Mouse (Mus musculus): Measurements from ENCODE around the gene Gm7942. TPM values are rescaled to one million over a fixed set of nuclear protein-coding genes. Genes with fewer than 3 reads are reported as not detected.
"Not testable (repeated sequence)": the region's sequence is repeated elsewhere in the genome, so short reads cannot be mapped to it uniquely, and the experiment has no call there.

Gene Gm7942
- polyA plus RNA-seq (2014; fragmentation: Nextera tagmentation; extraction: Ambion mirVana): not detected in 2 replicates

- H3K4me3 ChIP-seq (ENCODE audit: low read length); H3K9me3 ChIP-seq (ENCODE audit: control insufficient read depth, low read length); H3K4me2 ChIP-seq (replicated peaks; ENCODE audit: low read depth, low read length); ATAC-seq (ENCODE audit: low FRiP score, low TSS enrichment); H3K4me1 ChIP-seq (ENCODE audit: control insufficient read depth, insufficient read depth, low read length); H3K27me3 ChIP-seq (ENCODE audit: control insufficient read depth, insufficient read depth, low read length); H3K27ac ChIP-seq (ENCODE audit: low read depth, low read length); H3K9ac ChIP-seq (ENCODE audit: low read depth, low read length); H3K36me3 ChIP-seq (ENCODE audit: control insufficient read depth, insufficient read depth, low read length): not testable (repeated sequence)
- no CpG with 5 or more reads among the region's 3 CpGs for WGBS
Measured at GRCm38 (mm10) chr5:95106638-95107037, at the start of gene Gm7942. Gene Gm7942, plus strand, starts transcription at chr5:95106938.

Other genes with a start within 250 kb of the Gm7942 start
- not detected in 2 replicates for gene Gm3183, start 241.5 kb upstream of the Gm7942 start, polyA plus RNA-seq (2014; fragmentation: Nextera tagmentation; extraction: Ambion mirVana)
- gene Gm6367, start 118.3 kb upstream of the Gm7942 start, polyA plus RNA-seq (2014; fragmentation: Nextera tagmentation; extraction: Ambion mirVana): not detected in 2 replicates
- not detected in 2 replicates for gene Gm16513, start 75.7 kb downstream of the Gm7942 start, polyA plus RNA-seq (2014; fragmentation: Nextera tagmentation; extraction: Ambion mirVana)
- not detected in 2 replicates for gene Gm10424, start 165.8 kb downstream of the Gm7942 start, polyA plus RNA-seq (2014; fragmentation: Nextera tagmentation; extraction: Ambion mirVana)
- not detected in 2 replicates for gene Gm3259, start 199.0 kb downstream of the Gm7942 start, polyA plus RNA-seq (2014; fragmentation: Nextera tagmentation; extraction: Ambion mirVana)